Mouse (Mus musculus): Measurements from ENCODE around the gene Btbd11. TPM values are rescaled to one million over a fixed set of nuclear protein-coding genes. Genes with fewer than 3 reads are reported as not detected.
"Not testable (repeated sequence)": the region's sequence is repeated elsewhere in the genome, so short reads cannot be mapped to it uniquely, and the experiment has no call there.

The Btbd11 gene
- polyA plus RNA-seq, 1 experiment from 2014 or later, result 8.4 TPM

GRCm38 (mm10) chr10:85637580-85637979 is 251.0 kb downstream of the Btbd11 start:
- no peak overlapping the region for H3K4me3 ChIP-seq
- H3K9me3 ChIP-seq, result no peaks in the 10 kb centered on the region
- no peak overlapping the region for H3K27ac ChIP-seq
- H3K4me1 ChIP-seq (replicated peaks), result no peaks in the 10 kb centered on the region
- H3K27me3 ChIP-seq (ENCODE audit: insufficient read depth, poor library complexity, severe bottlenecking), result no peaks in the 10 kb centered on the region
- no peak for DNase-seq (ENCODE audit: low spot score)
- no peaks in the 10 kb centered on the region for H3K36me3 ChIP-seq
- WGBS, result 61% methylated on average over 7 of the region's 7 CpGs

DNA sequence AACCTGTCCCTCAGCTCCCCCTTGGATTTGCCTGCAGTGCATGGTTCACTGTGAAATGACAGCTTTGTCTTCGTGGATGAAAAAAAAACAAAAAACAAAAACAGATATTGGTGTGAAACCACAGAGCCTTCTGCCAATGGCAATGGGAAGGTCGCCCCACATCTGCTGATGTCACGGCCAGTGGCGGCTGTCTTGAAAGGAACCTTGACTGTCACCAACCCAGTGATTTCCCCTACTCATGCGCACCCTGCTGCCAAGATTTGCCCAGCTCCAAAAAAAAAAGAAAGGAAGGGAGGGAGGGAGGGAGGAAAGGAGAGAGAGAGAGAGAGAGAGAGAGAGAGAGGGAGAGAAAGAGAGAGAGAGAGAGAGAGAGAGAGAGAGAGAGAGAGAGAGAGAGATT is 251.5 kb downstream of the Btbd11 start:
- Histone ChIP-seq H3K4me1 (replicated peaks) (no peaks in the 10 kb centered on the region), H3K9me3 (no peaks in the 10 kb centered on the region), H3K27me3 (ENCODE audit: insufficient read depth, poor library complexity, severe bottlenecking) (no peaks in the 10 kb centered on the region), H3K27ac (no peak overlapping the region), H3K4me3 (no peak overlapping the region), H3K36me3 (no peaks in the 10 kb centered on the region)
- WGBS, result 70% methylated on average over 5 of the region's 5 CpGs
- no peak for DNase-seq (ENCODE audit: low spot score)

DNA sequence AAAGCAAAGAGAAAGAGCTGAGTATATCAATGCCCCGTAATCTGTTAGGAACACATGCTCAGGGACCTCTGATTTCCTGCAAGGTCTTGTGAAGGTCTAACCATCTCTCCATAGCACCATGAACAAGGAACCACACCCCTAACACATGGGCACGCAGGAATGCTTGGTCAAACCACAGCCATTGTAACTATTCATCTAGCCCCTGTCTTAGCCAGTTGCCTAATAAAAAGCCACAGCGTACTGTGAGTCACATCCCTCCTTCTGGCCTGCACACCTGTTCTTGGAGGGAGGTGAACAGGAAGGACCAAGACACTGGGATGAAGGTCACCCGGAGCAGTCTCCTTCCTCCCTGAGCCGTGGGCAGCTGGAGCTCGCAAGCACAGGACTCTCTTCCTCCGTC is 253.0 kb downstream of the Btbd11 start:
- Histone ChIP-seq H3K36me3 (no peaks in the 10 kb centered on the region), H3K9me3 (no peaks in the 10 kb centered on the region), H3K27me3 (ENCODE audit: insufficient read depth, poor library complexity, severe bottlenecking) (no peaks in the 10 kb centered on the region), H3K27ac (no peak overlapping the region), H3K4me1 (replicated peaks) (no peaks in the 10 kb centered on the region), H3K4me3 (no peak overlapping the region)
- whole genome bisulfite sequencing, result 91% methylated on average over 7 of the region's 7 CpGs
- no peak for DNase-seq (ENCODE audit: low spot score)

- DNase-seq (ENCODE audit: low spot score), result no peak
- WGBS, result 82% methylated on average over 8 of the region's 8 CpGs
- Histone ChIP-seq H3K4me1 (replicated peaks) (no peaks in the 10 kb centered on the region), H3K36me3 (no peaks in the 10 kb centered on the region), H3K27ac (no peak overlapping the region), H3K4me3 (no peak overlapping the region), H3K27me3 (ENCODE audit: insufficient read depth, poor library complexity, severe bottlenecking) (no peaks in the 10 kb centered on the region), H3K9me3 (no peaks in the 10 kb centered on the region)
Observed at GRCm38 (mm10) chr10:85640408-85640807, 253.8 kb downstream of the Btbd11 start.

DNA sequence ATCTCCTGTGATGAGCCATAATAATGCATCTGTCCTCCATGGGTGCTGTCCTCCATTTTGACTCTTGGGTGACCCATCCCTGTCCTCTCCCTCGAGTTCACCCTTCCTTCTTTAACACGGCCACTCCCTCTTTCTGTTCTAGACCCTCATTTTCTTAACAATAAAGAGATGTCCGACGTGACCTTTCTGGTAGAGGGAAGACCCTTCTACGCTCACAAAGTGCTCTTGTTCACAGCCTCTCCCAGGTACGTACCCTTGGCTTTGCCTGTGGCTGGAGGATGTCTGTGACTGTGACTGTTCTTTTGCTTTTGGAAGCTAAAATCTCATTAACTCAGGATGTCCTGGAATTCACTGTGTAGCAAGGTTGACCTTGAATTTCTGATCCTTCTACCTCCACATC is 258.7 kb downstream of the Btbd11 start:
- Histone ChIP-seq H3K27me3 (ENCODE audit: insufficient read depth, poor library complexity, severe bottlenecking) (no peaks in the 10 kb centered on the region), H3K4me1 (replicated peaks) (no peaks in the 10 kb centered on the region), H3K27ac (no peak overlapping the region), H3K36me3 (no peaks in the 10 kb centered on the region), H3K9me3 (no peaks in the 10 kb centered on the region), H3K4me3 (no peak overlapping the region)
- no peak for DNase-seq (ENCODE audit: low spot score)
- 81% methylated on average over 6 of the region's 6 CpGs for WGBS

- DNase-seq (ENCODE audit: low spot score), result peak; percentile 57
- Histone ChIP-seq H3K36me3 (no peaks in the 10 kb centered on the region), H3K27ac (0 out of 2 replicates have a peak overlapping the region, but pooled peaks have one; percentile 60), H3K9me3 (no peaks in the 10 kb centered on the region), H3K4me1 (replicated peaks) (0 out of 2 replicates have a peak, but pooled peaks cover 3% of the 10 kb centered on the region), H3K27me3 (ENCODE audit: insufficient read depth, poor library complexity, severe bottlenecking) (no peaks in the 10 kb centered on the region), H3K4me3 (no peak overlapping the region)
- 33% methylated on average over 7 of the region's 7 CpGs for WGBS
Observed at GRCm38 (mm10) chr10:85651706-85652105, 265.1 kb downstream of the Btbd11 start.

DNA sequence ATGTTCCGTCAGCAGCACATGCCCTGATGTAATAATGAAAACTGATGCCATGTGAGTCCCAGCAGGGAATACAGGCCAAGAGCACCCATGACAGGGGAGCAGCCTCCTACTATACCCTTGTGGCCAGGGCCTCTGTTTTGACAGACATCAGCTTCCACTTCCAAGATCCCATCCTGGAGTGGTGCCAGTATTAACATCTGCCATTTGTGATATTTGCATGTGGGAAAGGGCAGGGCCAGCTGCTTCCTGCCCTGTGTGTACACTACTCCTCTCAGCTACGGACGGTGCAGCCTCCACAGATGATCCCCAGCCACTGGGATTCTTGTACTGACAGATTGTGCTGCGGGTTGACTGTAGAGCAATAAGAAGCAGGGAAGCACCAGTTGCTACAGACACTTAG is 269.3 kb downstream of the Btbd11 start:
- Histone ChIP-seq H3K27ac (no peak overlapping the region), H3K4me1 (replicated peaks) (0 out of 2 replicates have a peak, but pooled peaks cover 3% of the 10 kb centered on the region), H3K27me3 (ENCODE audit: insufficient read depth, poor library complexity, severe bottlenecking) (no peaks in the 10 kb centered on the region), H3K4me3 (no peak overlapping the region), H3K36me3 (no peaks in the 10 kb centered on the region), H3K9me3 (no peaks in the 10 kb centered on the region)
- no peak for DNase-seq (ENCODE audit: low spot score)
- WGBS, result 78% methylated on average over 4 of the region's 4 CpGs

- Histone ChIP-seq H3K27me3 (ENCODE audit: insufficient read depth, poor library complexity, severe bottlenecking) (no peaks in the 10 kb centered on the region), H3K4me3 (no peak overlapping the region), H3K27ac (no peak overlapping the region), H3K36me3 (no peaks in the 10 kb centered on the region), H3K4me1 (replicated peaks) (no peaks in the 10 kb centered on the region), H3K9me3 (no peaks in the 10 kb centered on the region)
- 94% methylated on average over 10 of the region's 10 CpGs for WGBS
- DNase-seq (ENCODE audit: low spot score), result no peak
Observed at GRCm38 (mm10) chr10:85657886-85658285, 271.3 kb downstream of the Btbd11 start.

GRCm38 (mm10) chr10:85673512-85673921 is 286.9 kb downstream of the Btbd11 start:
- no peaks in the 10 kb centered on the region for H3K36me3 ChIP-seq
- no peak overlapping the region for H3K27ac ChIP-seq
- H3K4me3 ChIP-seq, result no peak overlapping the region
- H3K27me3 ChIP-seq (ENCODE audit: insufficient read depth, poor library complexity, severe bottlenecking), result no peaks in the 10 kb centered on the region
- no peaks in the 10 kb centered on the region for H3K4me1 ChIP-seq (replicated peaks)
- H3K9me3 ChIP-seq, result peaks cover 4% of the 10 kb centered on the region
- DNase-seq (ENCODE audit: low spot score), result no peak
- WGBS, result 89% methylated on average over 8 of the region's 8 CpGs

DNA sequence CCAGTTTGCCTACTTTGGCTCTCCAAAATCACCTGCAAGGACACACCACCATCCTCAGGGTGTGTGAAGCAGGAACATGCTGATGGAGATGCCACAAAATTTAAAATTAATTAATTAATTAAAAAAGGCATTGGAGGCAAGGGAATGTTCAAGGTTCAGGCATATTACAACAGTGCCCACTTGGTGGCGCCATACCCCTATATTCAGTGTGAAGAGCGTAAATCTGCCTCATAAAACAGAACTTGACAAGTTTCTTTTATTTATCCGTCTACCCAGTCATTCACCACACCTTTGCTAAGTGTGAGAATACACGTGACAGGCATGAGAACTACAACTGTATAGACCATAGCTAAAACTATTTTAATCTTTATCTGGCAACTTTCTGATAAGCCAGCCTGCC is 292.0 kb downstream of the Btbd11 start:
- H3K36me3 ChIP-seq, result no peaks in the 10 kb centered on the region
- no peaks in the 10 kb centered on the region for H3K4me1 ChIP-seq (replicated peaks)
- WGBS, result 36% methylated on average over 4 of the region's 4 CpGs
- H3K9me3 ChIP-seq, result no peaks in the 10 kb centered on the region
- no peak overlapping the region for H3K4me3 ChIP-seq
- no peaks in the 10 kb centered on the region for H3K27me3 ChIP-seq (ENCODE audit: insufficient read depth, poor library complexity, severe bottlenecking)
- no peak overlapping the region for H3K27ac ChIP-seq
- DNase-seq (ENCODE audit: low spot score), result peak; percentile 37

DNA sequence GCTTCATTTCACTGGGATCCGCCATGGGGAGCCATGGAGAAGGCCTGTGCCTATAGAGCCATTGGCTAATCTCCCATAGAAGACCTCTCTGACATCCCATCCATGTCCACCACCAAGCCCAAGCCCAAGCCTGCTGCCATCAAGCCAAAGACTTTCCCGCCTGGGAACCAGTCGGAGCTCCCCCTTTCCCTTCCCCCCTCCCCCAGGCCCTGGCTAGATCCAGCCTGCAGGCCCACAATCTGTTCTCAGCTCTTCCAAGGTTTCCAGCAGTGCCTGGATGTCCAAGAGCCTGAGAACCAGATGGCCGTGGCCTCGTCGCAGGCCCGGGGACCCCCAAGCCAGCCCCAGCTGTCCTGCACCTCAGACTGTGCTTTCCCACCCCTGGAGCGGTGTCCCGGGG is 295.8 kb downstream of the Btbd11 start:
- H3K9me3 ChIP-seq, result no peaks in the 10 kb centered on the region
- H3K27me3 ChIP-seq (ENCODE audit: insufficient read depth, poor library complexity, severe bottlenecking), result no peaks in the 10 kb centered on the region
- DNase-seq (ENCODE audit: low spot score), result no peak
- no peak overlapping the region for H3K27ac ChIP-seq
- no peaks in the 10 kb centered on the region for H3K36me3 ChIP-seq
- no peaks in the 10 kb centered on the region for H3K4me1 ChIP-seq (replicated peaks)
- H3K4me3 ChIP-seq, result no peak overlapping the region
- WGBS, result 89% methylated on average over 9 of the region's 9 CpGs

GRCm38 (mm10) chr10:85694429-85694828 is 307.8 kb downstream of the Btbd11 start:
- DNase-seq (ENCODE audit: low spot score); H3K4me3 ChIP-seq; H3K4me1 ChIP-seq (replicated peaks); H3K27me3 ChIP-seq (ENCODE audit: insufficient read depth, poor library complexity, severe bottlenecking); H3K27ac ChIP-seq; H3K36me3 ChIP-seq; H3K9me3 ChIP-seq: not testable (repeated sequence)
- 84% methylated on average over 2 of the region's 2 CpGs for WGBS

GRCm38 (mm10) chr10:85699721-85700120 is 313.1 kb downstream of the Btbd11 start:
- no peak for DNase-seq (ENCODE audit: low spot score)
- Histone ChIP-seq H3K27ac (no peak overlapping the region), H3K36me3 (no peaks in the 10 kb centered on the region), H3K9me3 (no peaks in the 10 kb centered on the region), H3K4me3 (no peak overlapping the region), H3K27me3 (ENCODE audit: insufficient read depth, poor library complexity, severe bottlenecking) (no peaks in the 10 kb centered on the region), H3K4me1 (replicated peaks) (no peaks in the 10 kb centered on the region)

DNA sequence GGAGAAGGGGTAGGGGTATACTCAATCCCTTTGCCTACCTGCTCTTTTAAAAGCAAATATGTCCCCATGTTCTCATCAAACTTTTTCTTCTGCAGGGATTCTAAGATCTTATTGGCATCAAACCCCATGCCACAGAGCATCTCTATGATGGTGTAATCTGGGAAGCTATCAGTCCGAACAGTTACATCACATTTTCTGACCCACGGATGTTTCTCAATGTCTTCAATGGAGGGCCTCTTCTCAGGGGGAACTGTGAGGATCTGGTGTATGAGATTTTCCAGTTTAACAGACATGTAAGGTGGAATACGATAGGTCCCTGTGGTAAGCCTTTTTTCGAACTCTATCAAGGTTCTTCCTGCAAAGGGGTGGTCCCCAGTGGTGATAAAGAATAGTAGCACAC is 323.2 kb downstream of the Btbd11 start:
- WGBS, result 90% methylated on average over 4 of the region's 4 CpGs
- H3K4me1 ChIP-seq (replicated peaks); H3K27me3 ChIP-seq (ENCODE audit: insufficient read depth, poor library complexity, severe bottlenecking); H3K27ac ChIP-seq; DNase-seq (ENCODE audit: low spot score); H3K4me3 ChIP-seq; H3K9me3 ChIP-seq; H3K36me3 ChIP-seq: not testable (repeated sequence)
